In genomic region chr2:173173008-173173407, GRCm38 (mm10) we compare ENCODE assay signal across 8 mouse cellular contexts. TPM values are rescaled to one million over a fixed set of nuclear protein-coding genes. Genes with fewer than 3 reads are reported as not detected.
DNase-seq lines count a peak whose midpoint lies in the region; ATAC-seq and TF ChIP-seq lines count a peak whose summit lies in the region.

No protein-coding gene starts in this region.

- H3K36me3 ChIP-seq in kidney, adult 2 months (ENCODE audit: control insufficient read depth, insufficient read depth, low read length) = no peaks in the 10 kb centered on the region
- no peaks in the 10 kb centered on the region for H3K36me3 ChIP-seq in forebrain, embryonic 15.5 days
- no peaks in the 10 kb centered on the region for H3K36me3 ChIP-seq in kidney, embryonic 16.5 days (ENCODE audit: insufficient read depth, low read length)
- H3K36me3 ChIP-seq in midbrain, embryonic 15.5 days (replicated peaks) = no peaks in the 10 kb centered on the region

- H3K4me3 ChIP-seq in kidney, adult 2 months (ENCODE audit: insufficient read depth, low read depth, low read length) = no peak overlapping the region
- H3K4me3 ChIP-seq in forebrain, embryonic 15.5 days = no peak overlapping the region
- H3K4me3 ChIP-seq in kidney, embryonic 16.5 days (ENCODE audit: low read length) = no peak overlapping the region
- H3K4me3 ChIP-seq in midbrain, embryonic 15.5 days = no peak overlapping the region
- H3K4me3 ChIP-seq in gastrocnemius, adult 2 months = no peak overlapping the region; the same call in 1 of the 2 replicates

- WGBS in kidney, adult 2 months = 39% methylated on average over 2 of the region's 2 CpGs
- WGBS in forebrain, embryonic 15.5 days = 2% methylated on average over 2 of the region's 2 CpGs
- WGBS in kidney, embryonic 16.5 days = 22% methylated on average over 2 of the region's 2 CpGs
- WGBS in midbrain, embryonic 15.5 days = 9% methylated on average over 2 of the region's 2 CpGs

- H3K27ac ChIP-seq in kidney, adult 2 months (ENCODE audit: insufficient read depth, low read depth, low read length) = peak overlapping the region; percentile 78
- peak overlapping the region; percentile 85 for H3K27ac ChIP-seq in forebrain, embryonic 15.5 days (replicated peaks)
- H3K27ac ChIP-seq in kidney, embryonic 16.5 days (ENCODE audit: low read length) = peak overlapping the region; percentile 95
- peak overlapping the region; percentile 82 for H3K27ac ChIP-seq in midbrain, embryonic 15.5 days
- H3K27ac ChIP-seq in gastrocnemius, adult 2 months = no peak overlapping the region; the same call in 1 of the 2 replicates

- no peaks in the 10 kb centered on the region for H3K27me3 ChIP-seq in kidney, adult 2 months (replicated peaks; ENCODE audit: control insufficient read depth, insufficient read depth, low read length)
- 0 out of 2 replicates have a peak, but pooled peaks cover 3% of the 10 kb centered on the region for H3K27me3 ChIP-seq in forebrain, embryonic 15.5 days
- H3K27me3 ChIP-seq in kidney, embryonic 16.5 days (ENCODE audit: insufficient read depth, low read length) = peaks cover 38% of the 10 kb centered on the region
- no peaks in the 10 kb centered on the region; the same call in 1 of the 2 replicates for H3K27me3 ChIP-seq in midbrain, embryonic 15.5 days (replicated peaks)

- intact Hi-C loops in gastrocnemius, adult 2 months (cut with DNase I) = no loop called here

- peaks cover 41% of the 10 kb centered on the region for H3K4me1 ChIP-seq in kidney, adult 2 months (ENCODE audit: control insufficient read depth, insufficient read depth, low read length)
- peaks cover 33% of the 10 kb centered on the region for H3K4me1 ChIP-seq in forebrain, embryonic 15.5 days
- peaks cover 56% of the 10 kb centered on the region for H3K4me1 ChIP-seq in kidney, embryonic 16.5 days (ENCODE audit: insufficient read depth, low read length)
- peaks cover 34% of the 10 kb centered on the region for H3K4me1 ChIP-seq in midbrain, embryonic 15.5 days

- H3K9me3 ChIP-seq in forebrain, embryonic 15.5 days = no peaks in the 10 kb centered on the region
- no peaks in the 10 kb centered on the region for H3K9me3 ChIP-seq in kidney, embryonic 16.5 days (ENCODE audit: low read length)
- H3K9me3 ChIP-seq in midbrain, embryonic 15.5 days = no peaks in the 10 kb centered on the region

- H3K4me2 ChIP-seq in forebrain, embryonic 15.5 days (replicated peaks) = peak overlapping the region; percentile 44; the same call in 1 of the 2 replicates
- peak overlapping the region; percentile 55 for H3K4me2 ChIP-seq in kidney, embryonic 16.5 days (replicated peaks; ENCODE audit: low read depth, low read length)
- H3K4me2 ChIP-seq in midbrain, embryonic 15.5 days = peak overlapping the region; percentile 55

- DNase-seq in kidney, adult 2 months = peak; percentile 25
- DNase-seq in kidney, adult 18-20 months = no peak
- DNase-seq in right cerebral cortex, adult 18-20 months = no peak
- DNase-seq in gastrocnemius, adult 2 months = no peak

- peak; percentile 34 for ATAC-seq in common myeloid progenitor, adult 5-6 weeks (replicated peaks; ENCODE audit: low read depth, poor library complexity, severe bottlenecking)
- peak; percentile 64 for ATAC-seq in forebrain, embryonic 15.5 days (replicated peaks)
- ATAC-seq in kidney, embryonic 16.5 days (ENCODE audit: low FRiP score, low TSS enrichment) = no peak
- ATAC-seq in midbrain, embryonic 15.5 days (replicated peaks) = peak; percentile 57

- TF ChIP-seq POLR2A in kidney, adult 2 months (IDR thresholded peaks at IDR 0.05; ENCODE audit: low read depth, low read length) = no peak

- no peak for TF ChIP-seq CTCF in kidney, adult 2 months (conservative IDR thresholded peaks at IDR 0.05; ENCODE audit: insufficient read depth, insufficient read length, low read depth, low read length)
- no peak for TF ChIP-seq CTCF in gastrocnemius, adult 2 months (IDR thresholded peaks at IDR 0.05)

- H3K9ac ChIP-seq in forebrain, embryonic 15.5 days (replicated peaks) = no peak overlapping the region
- H3K9ac ChIP-seq in kidney, embryonic 16.5 days (replicated peaks; ENCODE audit: low read length) = peak overlapping the region; percentile 52; the same call in 1 of the 2 replicates
- no peak overlapping the region for H3K9ac ChIP-seq in midbrain, embryonic 15.5 days

RNA-seq across cellular contexts. Expression of gene Pck1, which starts 20.2 kb away (rescaled TPM):
- polyA plus RNA-seq in kidney, adult 2 months (2012; rRNA removed) = 648 and 871 TPM in 2 replicates
- not detected in 2 replicates for total RNA-seq in common myeloid progenitor, adult 5-6 weeks (2017)
- not detected in 2 replicates for polyA plus RNA-seq in forebrain, embryonic 15.5 days (2015; fragmentation: Nextera tagmentation; extraction: Ambion mirVana)
- polyA plus RNA-seq in kidney, embryonic 16.5 days (2015; fragmentation: Nextera tagmentation; extraction: Ambion mirVana) = 35.4 and 38.4 TPM in 2 replicates
- not detected in 2 replicates for polyA plus RNA-seq in midbrain, embryonic 15.5 days (2015; fragmentation: Nextera tagmentation; extraction: Ambion mirVana)
- total RNA-seq in gastrocnemius, adult 2 months (2021) = 1 to 10 TPM in 1 of 2 experiments, under 1 TPM in 1; 0.41 to 3.3 TPM

RNA-seq across cellular contexts. Expression of gene Zbp1, which starts 45.7 kb away (rescaled TPM):
- 3.3 and 7.8 TPM in 2 replicates for polyA plus RNA-seq in kidney, adult 2 months (2012; rRNA removed)
- total RNA-seq in common myeloid progenitor, adult 5-6 weeks (2017) = 0.15 and 6.0 TPM in 2 replicates
- polyA plus RNA-seq in forebrain, embryonic 15.5 days (2015; fragmentation: Nextera tagmentation; extraction: Ambion mirVana) = 0.11 and 0.23 TPM in 2 replicates
- 0.67 TPM in 1 of 2 replicates, not detected in the other for polyA plus RNA-seq in kidney, embryonic 16.5 days (2015; fragmentation: Nextera tagmentation; extraction: Ambion mirVana)
- 0.22 and 1.1 TPM in 2 replicates for polyA plus RNA-seq in midbrain, embryonic 15.5 days (2015; fragmentation: Nextera tagmentation; extraction: Ambion mirVana)
- total RNA-seq in gastrocnemius, adult 2 months (2021) = not detected

RNA-seq across cellular contexts. Expression of gene Ctcfl, which starts 53.7 kb away (rescaled TPM):
- 0.03 TPM in 2 replicates for polyA plus RNA-seq in kidney, adult 2 months (2012; rRNA removed)
- total RNA-seq in common myeloid progenitor, adult 5-6 weeks (2017) = not detected in 2 replicates
- 0.06 TPM in 1 of 2 replicates, not detected in the other for polyA plus RNA-seq in forebrain, embryonic 15.5 days (2015; fragmentation: Nextera tagmentation; extraction: Ambion mirVana)
- polyA plus RNA-seq in kidney, embryonic 16.5 days (2015; fragmentation: Nextera tagmentation; extraction: Ambion mirVana) = 0.07 and 0.10 TPM in 2 replicates
- polyA plus RNA-seq in midbrain, embryonic 15.5 days (2015; fragmentation: Nextera tagmentation; extraction: Ambion mirVana) = 0.05 and 0.14 TPM in 2 replicates
- under 1 TPM in 1 of 2 experiments, not detected in 1; 0.23 TPM for total RNA-seq in gastrocnemius, adult 2 months (2021)

Comparison
In these comparisons a context has a peak if more than half of its experiments do, and no peak if none do; other contexts are left out.
1. RNA of gene Pck1, which starts 20.2 kb away (polyA plus RNA-seq): 648 to 871 TPM in kidney, adult 2 months and 35.4 to 38.4 TPM in kidney, embryonic 16.5 days; not detected in forebrain, embryonic 15.5 days and not detected in midbrain, embryonic 15.5 days; every median in the first group is over 10 times any median in the second.
2. Peak in every context shown above with its lines, with median percentiles within 50 percentile points of each other: H3K4me2 ChIP-seq.